Mouse (Mus musculus): ENCODE measurements around the gene Gtf2h4. TPM values are rescaled to one million over a fixed set of nuclear protein-coding genes. Genes with fewer than 3 reads are reported as not detected.
A peak's percentile ranks its signal among the peaks of the same experiment; 100 is the strongest.

Gene Gtf2h4
- polyA plus RNA-seq (2016; fragmentation: Nextera tagmentation; extraction: Ambion mirVana) = 34.0 and 34.9 TPM in 2 replicates

GRCm38 (mm10) chr17:35673416-35674035 lies at the start of gene Gtf2h4:
Gene Gtf2h4, minus strand, starts transcription at chr17:35673739.
- H3K27ac ChIP-seq (replicated peaks) = 0 out of 2 replicates have a peak within 1 kb of the TSS, but pooled peaks have one; percentile 30
- WGBS = 2% methylated on average over 23 of the region's 23 CpGs
- peak; percentile 95 for ATAC-seq (ENCODE audit: low FRiP score, low read depth)
- H3K36me3 ChIP-seq = peaks cover 4% of the 10 kb centered on the region; the same call in 1 of the 2 replicates
- H3K4me2 ChIP-seq (replicated peaks) = peak within 1 kb of the TSS; percentile 89
- peak within 1 kb of the TSS; percentile 84 for H3K9ac ChIP-seq (replicated peaks)
- no peaks in the 10 kb centered on the region for H3K27me3 ChIP-seq
- H3K9me3 ChIP-seq = no peaks in the 10 kb centered on the region
- peaks cover 9% of the 10 kb centered on the region; the same call in 1 of the 2 replicates for H3K4me1 ChIP-seq
- H3K4me3 ChIP-seq = peak within 1 kb of the TSS; percentile 71

DNA sequence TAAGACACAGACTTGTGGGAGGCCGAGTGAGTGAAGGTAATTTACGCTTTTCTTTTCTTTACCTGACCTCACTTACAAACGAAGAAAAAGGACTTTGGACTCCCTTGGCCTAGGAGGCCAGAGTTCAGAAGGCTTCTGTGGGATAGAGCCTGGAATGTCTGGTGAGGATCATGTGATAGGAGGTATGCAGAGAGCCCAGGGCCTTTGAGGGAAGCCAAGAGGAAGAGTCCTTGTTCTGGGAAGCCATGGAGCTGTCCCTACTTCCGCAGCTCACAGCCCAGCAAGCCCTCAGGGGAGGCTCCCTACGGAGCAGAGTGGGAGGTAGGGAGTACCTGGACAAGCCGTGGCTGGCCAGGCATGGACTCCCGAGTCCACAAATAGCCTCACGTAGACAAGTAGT lies 48.1 kb upstream of the Gtf2h4 start:
- ATAC-seq (ENCODE audit: low FRiP score, low read depth) = no peak
- H3K4me1 ChIP-seq = peaks cover 19% of the 10 kb centered on the region
- no peaks in the 10 kb centered on the region; the same call in 1 of the 2 replicates for H3K9me3 ChIP-seq
- H3K27me3 ChIP-seq = peaks cover 20% of the 10 kb centered on the region
- H3K27ac ChIP-seq (replicated peaks) = no peak overlapping the region
- H3K4me2 ChIP-seq (replicated peaks) = no peak overlapping the region
- 70% methylated on average over 8 of the region's 8 CpGs for WGBS
- no peaks in the 10 kb centered on the region for H3K36me3 ChIP-seq
- no peak overlapping the region for H3K4me3 ChIP-seq
- no peak overlapping the region for H3K9ac ChIP-seq (replicated peaks)

- Histone ChIP-seq H3K4me1 (peaks cover 15% of the 10 kb centered on the region), H3K27ac (replicated peaks) (no peak overlapping the region; the same call in 1 of the 2 replicates), H3K9ac (replicated peaks) (peak overlapping the region; percentile 28; the same call in 1 of the 2 replicates), H3K4me2 (replicated peaks) (peak overlapping the region; percentile 11; the same call in 1 of the 2 replicates), H3K27me3 (0 out of 2 replicates have a peak, but pooled peaks cover 13% of the 10 kb centered on the region), H3K9me3 (no peaks in the 10 kb centered on the region; the same call in 1 of the 2 replicates), H3K4me3 (no peak overlapping the region), H3K36me3 (no peaks in the 10 kb centered on the region)
- 18% methylated on average over 11 of the region's 11 CpGs for WGBS
- 0 out of 2 replicates have a peak, but pooled peaks have one; percentile 30 for ATAC-seq (ENCODE audit: low FRiP score, low read depth)
These were observed 46.8 kb upstream of the Gtf2h4 start for GRCm38 (mm10) chr17:35720340-35720727.

DNA sequence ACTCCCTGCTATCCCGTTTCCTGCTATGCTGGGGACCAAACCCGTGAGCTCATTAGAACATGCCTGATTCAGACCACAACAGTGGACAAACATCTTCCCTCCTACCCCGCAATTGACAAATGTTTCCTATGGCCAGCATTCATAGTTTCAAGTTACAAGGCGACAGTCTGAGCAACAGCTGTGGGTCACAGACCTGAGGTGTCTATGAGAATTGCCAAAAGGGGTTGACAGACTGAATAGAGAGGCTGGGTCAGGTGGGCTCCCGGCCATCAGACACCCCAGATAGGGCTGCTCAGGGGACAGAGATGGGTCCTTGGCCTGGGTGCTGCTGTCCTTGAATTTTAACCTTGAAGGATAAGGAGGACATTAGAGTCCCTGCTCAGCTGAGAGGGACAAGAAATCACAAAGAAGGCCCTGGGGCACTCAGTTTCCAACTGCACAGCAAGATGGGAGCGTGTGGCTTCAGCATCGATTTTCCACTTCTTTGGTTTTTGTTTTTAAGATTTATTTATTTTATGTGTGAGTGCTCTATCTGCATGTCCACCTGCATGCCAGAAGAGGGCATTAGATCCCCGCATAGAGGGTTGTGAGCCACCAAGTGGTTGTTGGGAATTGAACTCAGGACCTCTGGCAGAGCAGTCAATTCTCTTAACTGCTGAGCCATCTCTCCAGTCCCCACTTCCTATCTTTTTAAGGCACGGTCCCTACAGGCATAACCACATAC lies 46.2 kb upstream of the Gtf2h4 start:
- no peak for ATAC-seq (ENCODE audit: low FRiP score, low read depth)
- Histone ChIP-seq H3K9me3 (no peaks in the 10 kb centered on the region; the same call in 1 of the 2 replicates), H3K9ac (replicated peaks) (no peak overlapping the region), H3K4me1 (peaks cover 13% of the 10 kb centered on the region), H3K36me3 (no peaks in the 10 kb centered on the region), H3K27ac (replicated peaks) (no peak overlapping the region; the same call in 1 of the 2 replicates), H3K4me3 (no peak overlapping the region), H3K27me3 (0 out of 2 replicates have a peak, but pooled peaks cover 13% of the 10 kb centered on the region), H3K4me2 (replicated peaks) (no peak overlapping the region)
- WGBS = 71% methylated on average over 9 of the region's 9 CpGs

DNA sequence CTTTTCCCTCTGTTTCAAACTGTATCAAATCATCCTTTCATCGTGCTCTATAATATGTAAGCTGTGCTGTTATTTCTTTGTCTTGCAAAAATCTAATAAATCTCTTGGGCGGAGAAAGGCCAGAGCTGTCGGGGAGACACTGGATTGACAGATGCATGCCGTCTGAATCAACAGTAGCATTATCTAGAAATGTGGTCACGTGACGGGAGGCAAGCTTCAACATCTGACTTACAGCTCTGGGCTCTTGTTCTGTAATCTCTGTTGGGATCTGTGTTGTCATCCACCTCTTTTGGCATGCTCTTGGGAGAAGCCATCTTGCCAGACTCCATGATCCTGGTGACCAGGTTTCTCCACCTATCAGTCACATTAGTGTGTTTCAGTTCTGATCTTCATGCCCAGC lies 43.5 kb upstream of the Gtf2h4 start:
- no peak overlapping the region for H3K4me3 ChIP-seq
- no peaks in the 10 kb centered on the region; the same call in 1 of the 2 replicates for H3K9me3 ChIP-seq
- ATAC-seq (ENCODE audit: low FRiP score, low read depth) = no peak
- no peak overlapping the region for H3K4me2 ChIP-seq (replicated peaks)
- 90% methylated on average over 6 of the region's 6 CpGs for WGBS
- H3K9ac ChIP-seq (replicated peaks) = no peak overlapping the region
- H3K36me3 ChIP-seq = no peaks in the 10 kb centered on the region
- 0 out of 2 replicates have a peak, but pooled peaks cover 8% of the 10 kb centered on the region for H3K27me3 ChIP-seq
- no peak overlapping the region for H3K27ac ChIP-seq (replicated peaks)
- H3K4me1 ChIP-seq = peaks cover 13% of the 10 kb centered on the region

GRCm38 (mm10) chr17:35716114-35716513 lies 42.6 kb upstream of the Gtf2h4 start:
- H3K27me3 ChIP-seq = no peaks in the 10 kb centered on the region
- H3K36me3 ChIP-seq = no peaks in the 10 kb centered on the region
- 87% methylated on average over 3 of the region's 3 CpGs for WGBS
- no peak overlapping the region for H3K9ac ChIP-seq (replicated peaks)
- no peak overlapping the region for H3K27ac ChIP-seq (replicated peaks)
- peaks cover 15% of the 10 kb centered on the region for H3K4me1 ChIP-seq
- no peaks in the 10 kb centered on the region; the same call in 1 of the 2 replicates for H3K9me3 ChIP-seq
- no peak overlapping the region for H3K4me2 ChIP-seq (replicated peaks)
- no peak overlapping the region for H3K4me3 ChIP-seq
- ATAC-seq (ENCODE audit: low FRiP score, low read depth) = no peak

DNA sequence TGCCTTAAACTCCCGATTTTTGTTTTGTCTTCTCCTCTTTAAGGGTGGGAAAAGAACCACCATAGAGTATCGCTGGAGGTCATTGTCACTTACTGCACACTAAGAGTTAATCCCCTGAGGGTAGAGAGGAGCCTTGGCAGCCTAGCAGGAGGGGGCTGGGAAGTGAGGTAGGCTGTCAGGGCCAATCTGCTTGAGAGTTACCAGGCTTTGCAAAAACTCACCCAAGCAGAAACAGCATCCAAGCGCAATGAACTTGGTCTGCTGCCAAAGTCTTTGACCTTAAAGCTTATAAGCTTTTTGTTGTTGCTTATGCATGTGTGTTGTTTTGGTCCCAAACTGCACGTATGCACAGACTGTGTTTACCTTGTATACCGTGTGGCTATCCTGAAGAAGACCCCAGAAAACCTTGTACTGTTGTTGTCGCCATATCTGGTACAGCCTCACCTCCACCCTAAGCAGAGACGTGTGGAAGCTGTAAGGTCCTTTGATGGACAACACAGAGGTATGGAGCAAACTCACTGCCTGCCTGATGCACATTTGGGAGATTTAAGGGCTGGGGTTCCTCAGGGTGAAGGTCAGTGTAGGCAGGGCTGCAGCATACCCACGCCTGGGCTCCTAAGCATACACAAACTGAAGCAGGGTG lies 37.3 kb upstream of the Gtf2h4 start:
- H3K36me3 ChIP-seq = no peaks in the 10 kb centered on the region
- peaks cover 27% of the 10 kb centered on the region for H3K4me1 ChIP-seq
- H3K4me3 ChIP-seq = no peak overlapping the region
- no peaks in the 10 kb centered on the region for H3K27me3 ChIP-seq
- no peak overlapping the region for H3K9ac ChIP-seq (replicated peaks)
- no peaks in the 10 kb centered on the region for H3K9me3 ChIP-seq
- ATAC-seq (ENCODE audit: low FRiP score, low read depth) = peak; percentile 73
- H3K4me2 ChIP-seq (replicated peaks) = 0 out of 2 replicates have a peak overlapping the region, but pooled peaks have one; percentile 21
- H3K27ac ChIP-seq (replicated peaks) = peak overlapping the region; percentile 26
- WGBS = 22% methylated on average over 8 of the region's 8 CpGs

- 77% methylated on average over 2 of the region's 2 CpGs for WGBS
- H3K4me1 ChIP-seq = peaks cover 42% of the 10 kb centered on the region
These were observed 35.1 kb upstream of the Gtf2h4 start for GRCm38 (mm10) chr17:35708611-35709010.

GRCm38 (mm10) chr17:35707929-35708328 lies 34.4 kb upstream of the Gtf2h4 start:
- no peaks in the 10 kb centered on the region for H3K27me3 ChIP-seq
- no peak for ATAC-seq (ENCODE audit: low FRiP score, low read depth)
- H3K4me3 ChIP-seq = no peak overlapping the region
- H3K4me2 ChIP-seq (replicated peaks) = no peak overlapping the region
- H3K36me3 ChIP-seq = no peaks in the 10 kb centered on the region
- no peaks in the 10 kb centered on the region for H3K9me3 ChIP-seq
- WGBS = 68% methylated on average over 7 of the region's 7 CpGs
- H3K4me1 ChIP-seq = peaks cover 42% of the 10 kb centered on the region
- H3K9ac ChIP-seq (replicated peaks) = no peak overlapping the region
- no peak overlapping the region for H3K27ac ChIP-seq (replicated peaks)

More at GRCm38 (mm10) chr17:35708611-35709010, 35.1 kb upstream of the Gtf2h4 start:
- Histone ChIP-seq H3K9ac (replicated peaks) (no peak overlapping the region), H3K27ac (replicated peaks) (no peak overlapping the region), H3K36me3 (no peaks in the 10 kb centered on the region), H3K4me2 (replicated peaks) (no peak overlapping the region), H3K4me3 (no peak overlapping the region), H3K27me3 (no peaks in the 10 kb centered on the region), H3K9me3 (no peaks in the 10 kb centered on the region)
- ATAC-seq (ENCODE audit: low FRiP score, low read depth) = no peak

- no peak overlapping the region for H3K4me2 ChIP-seq (replicated peaks)
- no peak overlapping the region for H3K4me3 ChIP-seq
- no peak for ATAC-seq (ENCODE audit: low FRiP score, low read depth)
- no peaks in the 10 kb centered on the region for H3K36me3 ChIP-seq
- no peaks in the 10 kb centered on the region for H3K9me3 ChIP-seq
- H3K4me1 ChIP-seq = peaks cover 49% of the 10 kb centered on the region
- no peak overlapping the region for H3K9ac ChIP-seq (replicated peaks)
- WGBS = 29% methylated on average over 4 of the region's 4 CpGs
- peak overlapping the region; percentile 100 for H3K27ac ChIP-seq (replicated peaks)
- no peaks in the 10 kb centered on the region for H3K27me3 ChIP-seq
These were observed 32.3 kb upstream of the Gtf2h4 start for GRCm38 (mm10) chr17:35705836-35706235.

GRCm38 (mm10) chr17:35704621-35705464 lies 31.3 kb upstream of the Gtf2h4 start, which contains the start of gene Ddr1:
Gene Ddr1, minus strand, starts transcription at chr17:35704621.
- no peaks in the 10 kb centered on the region for H3K9me3 ChIP-seq
- H3K36me3 ChIP-seq = no peaks in the 10 kb centered on the region
- WGBS = 1% methylated on average over 19 of the region's 19 CpGs
- peak within 1 kb of the TSS; percentile 100 for H3K27ac ChIP-seq (replicated peaks)
- no peaks in the 10 kb centered on the region for H3K27me3 ChIP-seq
- peak within 1 kb of the TSS; percentile 84 for H3K4me2 ChIP-seq (replicated peaks)
- peak; percentile 74 for ATAC-seq (ENCODE audit: low FRiP score, low read depth)
- H3K9ac ChIP-seq (replicated peaks) = peak within 1 kb of the TSS; percentile 94
- peaks cover 42% of the 10 kb centered on the region for H3K4me1 ChIP-seq
- H3K4me3 ChIP-seq = peak within 1 kb of the TSS; percentile 89

Measured in midbrain, embryonic 12.5 days (tissue).